Mouse (Mus musculus) lung, adult 2 months (tissue): ENCODE results near the gene Smpdl3b.

ENCODE experiments used
- CTCF ChIP-seq: fragments of 200-500 bp; IDR thresholded peaks from 2 replicates; pipeline ENCODE4 v1.5.1; 2011; ENCODE audit warnings: mild to moderate bottlenecking, low read length, control low read depth; ENCODE audit not compliant: insufficient read depth
- POLR2A ChIP-seq: fragments of 200-500 bp; IDR thresholded peaks from 2 replicates; pipeline ENCODE4 v1.6.1; 2011; ENCODE audit warnings: low read depth, mild to moderate bottlenecking, control low read depth, low read length, borderline replicate concordance; ENCODE audit errors: extremely low read depth

DNA sequence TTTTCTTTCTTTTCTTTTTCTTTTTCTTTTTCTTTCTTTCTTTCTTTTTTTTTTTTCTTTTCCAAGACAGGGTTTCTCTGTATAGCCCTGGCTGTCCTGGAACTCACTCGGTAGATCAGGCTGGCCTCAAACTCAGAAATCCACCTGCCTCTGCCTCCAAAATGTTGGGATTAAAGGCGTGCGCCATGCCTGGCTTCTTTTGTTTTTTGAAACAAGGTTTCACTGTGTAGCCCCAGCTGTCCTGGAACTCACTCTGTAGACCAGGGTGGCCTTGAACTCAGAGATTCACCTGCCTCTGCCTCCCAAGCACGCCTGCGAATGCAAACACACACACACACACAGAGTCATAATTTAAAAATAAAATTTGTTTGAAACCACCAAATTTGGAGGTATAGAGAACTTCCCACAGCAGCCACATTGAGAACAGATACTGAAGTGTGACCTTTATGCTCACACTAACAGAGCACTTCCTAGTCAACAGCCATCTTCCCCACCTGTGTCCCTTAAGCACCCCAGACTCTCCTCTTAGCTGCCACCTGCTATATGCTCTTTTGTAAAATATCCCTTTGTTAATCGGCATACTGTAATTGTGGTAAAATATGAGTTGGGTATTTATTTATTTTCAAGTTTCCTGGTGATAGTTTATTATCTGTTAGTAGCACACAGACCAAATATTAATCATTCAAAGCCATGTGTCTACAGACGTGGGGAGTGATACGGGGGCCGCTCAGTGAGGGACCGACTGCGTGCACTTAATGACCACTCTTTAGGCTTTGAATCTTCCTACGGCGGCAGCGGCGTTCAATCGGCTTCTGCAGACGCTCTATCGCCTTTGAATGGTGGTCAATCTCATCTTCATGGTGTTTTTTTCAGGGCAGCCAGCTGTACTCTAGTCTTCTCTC, 44.4 kb upstream of the Smpdl3b start:
- TF ChIP-seq POLR2A, result no peak
- TF ChIP-seq CTCF, result no peak
